Comparison of ENCODE assay signal across 8 mouse cellular contexts in genomic region chr16:87248501-87249030, GRCm38 (mm10).
DNase-seq lines count a peak whose midpoint lies in the region; ATAC-seq lines count a peak whose summit lies in the region.

No protein-coding gene starts in this region.

- no peak overlapping the region for H3K4me3 ChIP-seq in kidney, embryonic 15.5 days (replicated peaks)
- no peak overlapping the region for H3K4me3 ChIP-seq in midbrain, embryonic 15.5 days

- H3K9me3 ChIP-seq in kidney, embryonic 15.5 days (replicated peaks) = no peaks in the 10 kb centered on the region
- no peaks in the 10 kb centered on the region for H3K9me3 ChIP-seq in midbrain, embryonic 15.5 days

- no peak overlapping the region for H3K4me2 ChIP-seq in kidney, embryonic 15.5 days
- H3K4me2 ChIP-seq in midbrain, embryonic 15.5 days = no peak overlapping the region

- no peaks in the 10 kb centered on the region for H3K36me3 ChIP-seq in kidney, embryonic 15.5 days
- H3K36me3 ChIP-seq in midbrain, embryonic 15.5 days (replicated peaks) = no peaks in the 10 kb centered on the region

- H3K4me1 ChIP-seq in kidney, embryonic 15.5 days = peaks cover 27% of the 10 kb centered on the region
- no peaks in the 10 kb centered on the region for H3K4me1 ChIP-seq in midbrain, embryonic 15.5 days

- 0 out of 2 replicates have a peak overlapping the region, but pooled peaks have one; percentile 37 for H3K27ac ChIP-seq in kidney, embryonic 15.5 days
- H3K27ac ChIP-seq in midbrain, embryonic 15.5 days = no peak overlapping the region

- WGBS in kidney, embryonic 15.5 days = 37% methylated on average over 6 of the region's 6 CpGs
- 45% methylated on average over 6 of the region's 6 CpGs for WGBS in midbrain, embryonic 15.5 days

- no peak for ATAC-seq in kidney, embryonic 15.5 days (replicated peaks; ENCODE audit: low FRiP score)
- ATAC-seq in midbrain, embryonic 15.5 days (replicated peaks) = 0 out of 2 replicates have a peak, but pooled peaks have one; percentile 12
- ATAC-seq in erythroblast, adult 5-6 weeks (replicated peaks; ENCODE audit: low FRiP score, poor library complexity, severe bottlenecking) = no peak

- peak; percentile 69 for DNase-seq in gastrocnemius, adult 18-20 months (ENCODE audit: low spot score)
- no peak for DNase-seq in gastrocnemius, adult 8-10 months (ENCODE audit: low spot score in 2 of 2)
- DNase-seq in right cerebral cortex, adult 18-20 months = peak; percentile 33
- DNase-seq in right cerebral cortex, postnatal 36 days (ENCODE audit: low spot score in 2 of 2) = no peak
- DNase-seq in embryo, embryonic 11.5 days (ENCODE audit: low read depth, low spot score) = peak; percentile 69

- no peak overlapping the region for H3K9ac ChIP-seq in kidney, embryonic 15.5 days
- no peak overlapping the region for H3K9ac ChIP-seq in midbrain, embryonic 15.5 days

- no peaks in the 10 kb centered on the region for H3K27me3 ChIP-seq in kidney, embryonic 15.5 days
- H3K27me3 ChIP-seq in midbrain, embryonic 15.5 days (replicated peaks) = no peaks in the 10 kb centered on the region

Comparison
In these comparisons a context has a peak if more than half of its experiments do, and no peak if none do; other contexts are left out.
1. DNase-seq: peak in gastrocnemius, adult 18-20 months (single experiment), right cerebral cortex, adult 18-20 months (single experiment) and embryo, embryonic 11.5 days (single experiment); none in gastrocnemius, adult 8-10 months (0 of 2) and right cerebral cortex, postnatal 36 days (0 of 2).